9 mouse cellular contexts compared by ENCODE assay signal in genomic region chr1:178600851-178601569, GRCm38 (mm10).
DNase-seq lines count a peak whose midpoint lies in the region; ATAC-seq and TF ChIP-seq lines count a peak whose summit lies in the region.
"Had no signal": no experiment of that assay in that cellular context is flagged by ENCODE, and none has a peak within 500 bp of the region (broad histone marks: within the 10 kb centered on the region; RNA-seq: fewer than 3 reads in every experiment).

No protein-coding gene starts in this region.

- no peak for ATAC-seq in megakaryocyte, adult 5-6 weeks (ENCODE audit: poor library complexity, severe bottlenecking)
- ATAC-seq in intestine, embryonic 16.5 days = peak; percentile 76
- ATAC-seq in midbrain, postnatal 0 days (ENCODE audit: low FRiP score) = 0 out of 2 replicates have a peak, but pooled peaks have one; percentile 13
- no peak for ATAC-seq in CD4-positive, CD25-positive, alpha-beta regulatory T cell, adult 4 months
- ATAC-seq: forebrain, embryonic 13.5 days had no signal

- no peaks in the 10 kb centered on the region for H3K4me1 ChIP-seq in megakaryocyte, embryonic 14.5 days
- H3K4me1 ChIP-seq in intestine, embryonic 16.5 days (ENCODE audit: control insufficient read depth, insufficient read depth, low read length) = 0 out of 2 replicates have a peak, but pooled peaks cover 5% of the 10 kb centered on the region
- H3K4me1 ChIP-seq in midbrain, postnatal 0 days (ENCODE audit: insufficient read depth, low read length) = no peaks in the 10 kb centered on the region
- H3K4me1 ChIP-seq: forebrain, embryonic 13.5 days; liver, embryonic 13.5 days had no signal

- 77% methylated on average over 15 of the region's 15 CpGs for WGBS in intestine, embryonic 16.5 days
- 89% methylated on average over 15 of the region's 15 CpGs for WGBS in midbrain, postnatal 0 days

- peaks cover 12% of the 10 kb centered on the region for H3K9me3 ChIP-seq in megakaryocyte, embryonic 14.5 days
- H3K9me3 ChIP-seq in intestine, embryonic 16.5 days (ENCODE audit: control insufficient read depth, low read length) = no peaks in the 10 kb centered on the region
- H3K9me3 ChIP-seq in midbrain, postnatal 0 days (ENCODE audit: low read length) = no peaks in the 10 kb centered on the region
- H3K9me3 ChIP-seq: forebrain, embryonic 13.5 days; liver, embryonic 13.5 days had no signal

- DNase-seq in cerebellum, adult 11 months = peak; percentile 54
- no peak for DNase-seq in midbrain, postnatal 0 days (ENCODE audit: low spot score)
- no peak for DNase-seq in layer of hippocampus, postnatal 10 days (ENCODE audit: low spot score in 2 of 2)
- DNase-seq: liver, embryonic 13.5 days had no signal

- no peak for TF ChIP-seq CTCF in midbrain, postnatal 0 days (IDR thresholded peaks at IDR 0.05)

- H3K27ac ChIP-seq in intestine, embryonic 16.5 days (ENCODE audit: low read length) = no peak overlapping the region
- no peak overlapping the region for H3K27ac ChIP-seq in midbrain, postnatal 0 days (ENCODE audit: low read depth, low read length)
- H3K27ac ChIP-seq: forebrain, embryonic 13.5 days; liver, embryonic 13.5 days had no signal

- no peak overlapping the region for H3K9ac ChIP-seq in intestine, embryonic 16.5 days (ENCODE audit: low read depth, low read length)
- H3K9ac ChIP-seq in midbrain, postnatal 0 days (replicated peaks; ENCODE audit: low read length, poor library complexity, severe bottlenecking) = no peak overlapping the region
- H3K9ac ChIP-seq: forebrain, embryonic 13.5 days; liver, embryonic 13.5 days had no signal

- no peaks in the 10 kb centered on the region for H3K36me3 ChIP-seq in megakaryocyte, embryonic 14.5 days (replicated peaks; ENCODE audit: low read length)
- H3K36me3 ChIP-seq in intestine, embryonic 16.5 days (ENCODE audit: control insufficient read depth, insufficient read depth, low read length) = no peaks in the 10 kb centered on the region
- no peaks in the 10 kb centered on the region for H3K36me3 ChIP-seq in midbrain, postnatal 0 days (ENCODE audit: insufficient read depth, low read length)
- H3K36me3 ChIP-seq: liver, embryonic 13.5 days had no signal

- peak overlapping the region; percentile 12 for H3K4me3 ChIP-seq in megakaryocyte, embryonic 14.5 days (replicated peaks)
- H3K4me3 ChIP-seq in intestine, embryonic 16.5 days (ENCODE audit: low read length) = no peak overlapping the region
- H3K4me3 ChIP-seq in midbrain, postnatal 0 days (ENCODE audit: low read depth, low read length) = no peak overlapping the region
- H3K4me3 ChIP-seq: forebrain, embryonic 13.5 days; liver, embryonic 13.5 days had no signal

- H3K4me2 ChIP-seq in intestine, embryonic 16.5 days (ENCODE audit: low read depth, low read length) = no peak overlapping the region
- no peak overlapping the region for H3K4me2 ChIP-seq in midbrain, postnatal 0 days (ENCODE audit: low read depth, low read length, poor library complexity, severe bottlenecking)
- H3K4me2 ChIP-seq: forebrain, embryonic 13.5 days; liver, embryonic 13.5 days had no signal

- peaks cover 2% of the 10 kb centered on the region for H3K27me3 ChIP-seq in megakaryocyte, embryonic 14.5 days (replicated peaks)
- 0 out of 2 replicates have a peak, but pooled peaks cover 3% of the 10 kb centered on the region for H3K27me3 ChIP-seq in intestine, embryonic 16.5 days (replicated peaks; ENCODE audit: control insufficient read depth, insufficient read depth, low read length)
- no peaks in the 10 kb centered on the region for H3K27me3 ChIP-seq in midbrain, postnatal 0 days (ENCODE audit: insufficient read depth, low read length)
- H3K27me3 ChIP-seq: forebrain, embryonic 13.5 days; liver, embryonic 13.5 days had no signal

Comparison
In these comparisons a context has a peak if more than half of its experiments do, and no peak if none do; other contexts are left out.
1. ATAC-seq: peak in intestine, embryonic 16.5 days (single experiment) and midbrain, postnatal 0 days (single experiment); none in megakaryocyte, adult 5-6 weeks (single experiment) and CD4-positive, CD25-positive, alpha-beta regulatory T cell, adult 4 months (single experiment).